Mouse (Mus musculus): ENCODE data around the gene Senp1.

GRCm38 (mm10) chr15:98088889-98089288 lies 4.7 kb downstream of the Senp1 start:
- TF ChIP-seq CTCF (IDR thresholded peaks at IDR 0.05; ENCODE audit: low read depth, low read length) (no peak), GATA1 (IDR thresholded peaks at IDR 0.05; ENCODE audit: borderline replicate concordance, low read length) (no peak), TAL1 (conservative IDR thresholded peaks at IDR 0.05; ENCODE audit: low read depth, low read length) (no peak), POLR2AphosphoS5 (IDR thresholded peaks at IDR 0.05; ENCODE audit: insufficient replicate concordance, low read depth, low read length) (no peak)
